Mouse (Mus musculus) embryonic facial prominence, embryonic 11.5 days (tissue): ENCODE results near the gene Ptprg. TPM values are rescaled to one million over a fixed set of nuclear protein-coding genes. Genes with fewer than 3 reads are reported as not detected.
A peak's percentile ranks its signal among the peaks of the same experiment; 100 is the strongest.

Experiments
- ATAC-seq: fragments of 200-750 bp; cut with Nextera tagmentation; replicated peaks from 2 replicates; pipeline ENCODE4 v1.8.0; 2017; ENCODE audit warnings: low read depth; ENCODE audit not compliant: insufficient number of reproducible peaks, low FRiP score, low TSS enrichment
- DNase-seq: peaks from one replicate; pipeline ENCODE4 v3.0.0-alpha.2; 2015; ENCODE audit warnings: low spot score
- H3K27ac ChIP-seq: fragments of 300-500 bp; sonication (generic); replicated peaks from 2 replicates; pipeline ENCODE4 v1.5.1; 2014; ENCODE audit warnings: mild to moderate bottlenecking, low read depth, low read length, control low read depth
- H3K27me3 ChIP-seq: fragments of 300-500 bp; sonication (generic); 2 replicates; pipeline ENCODE4 v1.6.1; 2014; ENCODE audit warnings: mild to moderate bottlenecking, low read length, moderate library complexity, mixed read lengths; ENCODE audit not compliant: control insufficient read depth, insufficient read depth
- H3K36me3 ChIP-seq: fragments of 300-500 bp; sonication (generic); replicated peaks from 2 replicates; pipeline ENCODE4 v1.6.1; 2014; ENCODE audit warnings: low read depth, mild to moderate bottlenecking, low read length, moderate library complexity, mixed read lengths; ENCODE audit not compliant: control insufficient read depth, insufficient read depth
- H3K4me1 ChIP-seq: fragments of 300-500 bp; sonication (generic); 2 replicates; pipeline ENCODE4 v1.6.1; 2014; ENCODE audit warnings: low read length, mixed read lengths; ENCODE audit not compliant: control insufficient read depth, insufficient read depth
- H3K4me2 ChIP-seq: fragments of 300-500 bp; sonication (generic); 2 replicates; pipeline ENCODE4 v1.6.1; 2014; ENCODE audit warnings: low read depth, mild to moderate bottlenecking, control low read depth, low read length, moderate library complexity
- H3K4me3 ChIP-seq: fragments of 300-500 bp; sonication (generic); 2 replicates; pipeline ENCODE4 v1.5.1; 2014; ENCODE audit warnings: low read depth, low read length, control low read depth
- H3K9ac ChIP-seq: fragments of 300-500 bp; sonication (generic); replicated peaks from 2 replicates; pipeline ENCODE4 v1.6.1; 2014; ENCODE audit warnings: mild to moderate bottlenecking, control low read depth, low read length
- H3K9me3 ChIP-seq: fragments of 300-500 bp; sonication (generic); replicated peaks from 2 replicates; pipeline ENCODE4 v1.6.1; 2016; ENCODE audit warnings: mild to moderate bottlenecking, low read length, inconsistent platforms, mixed read lengths; ENCODE audit not compliant: control insufficient read depth
- WGBS: fragments of 180-500 bp; shearing (Covaris S2); extraction: QIAGEN DNeasy Blood & Tissue Kit; methylation state at CpG from one replicate; pipeline ENCODE4 v1.1.7; 2014; 5-methylcytosine and 5-hydroxymethylcytosine counted together
- polyA plus RNA-seq: library from polyadenylated mRNA; unstranded; fragments of >200 nt; fragmentation: Nextera tagmentation; extraction: Ambion mirVana; gene quantifications from 2 replicates; pipeline ENCODE4 v1.2.1, GENCODE M21; 2014

The Ptprg gene
- polyA plus RNA-seq, 1 experiment from 2014 or later, result 28.7 TPM

- H3K4me2 ChIP-seq, result no peak overlapping the region
- no peaks in the 10 kb centered on the region for H3K9me3 ChIP-seq
- H3K27me3 ChIP-seq, result no peaks in the 10 kb centered on the region
- WGBS, result 82% methylated on average over 4 of the region's 4 CpGs
- H3K4me1 ChIP-seq, result no peaks in the 10 kb centered on the region
- H3K27ac ChIP-seq, result no peak overlapping the region
- H3K9ac ChIP-seq, result no peak overlapping the region
- H3K36me3 ChIP-seq, result no peaks in the 10 kb centered on the region
- no peak overlapping the region for H3K4me3 ChIP-seq
- no peak for ATAC-seq
- no peak for DNase-seq
Observed at GRCm38 (mm10) chr14:11841621-11842020, 288.3 kb downstream of the Ptprg start.

- Histone ChIP-seq H3K9me3 (no peaks in the 10 kb centered on the region), H3K4me3 (no peak overlapping the region), H3K9ac (no peak overlapping the region), H3K27ac (no peak overlapping the region), H3K4me1 (no peaks in the 10 kb centered on the region), H3K4me2 (no peak overlapping the region), H3K27me3 (no peaks in the 10 kb centered on the region), H3K36me3 (no peaks in the 10 kb centered on the region)
- DNase-seq, result no peak
- WGBS, result 88% methylated on average over 3 of the region's 3 CpGs
- ATAC-seq, result no peak
Observed at GRCm38 (mm10) chr14:11852896-11853295, 299.6 kb downstream of the Ptprg start.

GRCm38 (mm10) chr14:11855499-11855898 is 302.2 kb downstream of the Ptprg start:
- H3K4me3 ChIP-seq, result no peak overlapping the region
- H3K9me3 ChIP-seq, result no peaks in the 10 kb centered on the region
- ATAC-seq (0 out of 2 replicates have a peak, but pooled peaks have one; percentile 29), DNase-seq (no peak)
- H3K27ac ChIP-seq, result no peak overlapping the region
- no peaks in the 10 kb centered on the region for H3K4me1 ChIP-seq
- H3K36me3 ChIP-seq, result no peaks in the 10 kb centered on the region
- no peak overlapping the region for H3K4me2 ChIP-seq
- no peak overlapping the region for H3K9ac ChIP-seq
- H3K27me3 ChIP-seq, result no peaks in the 10 kb centered on the region

- H3K4me3 ChIP-seq, result no peak overlapping the region
- no peaks in the 10 kb centered on the region for H3K36me3 ChIP-seq
- WGBS, result 27% methylated on average over 3 of the region's 3 CpGs
- H3K4me2 ChIP-seq, result no peak overlapping the region
- DNase-seq, result peak; percentile 46
- H3K4me1 ChIP-seq, result no peaks in the 10 kb centered on the region
- H3K9ac ChIP-seq, result no peak overlapping the region
- H3K27ac ChIP-seq, result no peak overlapping the region
- H3K9me3 ChIP-seq, result no peaks in the 10 kb centered on the region
- H3K27me3 ChIP-seq, result no peaks in the 10 kb centered on the region
- ATAC-seq, result no peak
Observed at GRCm38 (mm10) chr14:11857928-11858481, 304.7 kb downstream of the Ptprg start.

GRCm38 (mm10) chr14:11863286-11863685 is 310.0 kb downstream of the Ptprg start:
- ATAC-seq (no peak), DNase-seq (no peak)
- H3K4me3 ChIP-seq, result no peak overlapping the region
- peaks cover 2% of the 10 kb centered on the region; the same call in 1 of the 2 replicates for H3K4me1 ChIP-seq
- no peak overlapping the region for H3K9ac ChIP-seq
- no peaks in the 10 kb centered on the region for H3K36me3 ChIP-seq
- 84% methylated on average over 3 of the region's 3 CpGs for WGBS
- no peaks in the 10 kb centered on the region for H3K9me3 ChIP-seq
- no peaks in the 10 kb centered on the region for H3K27me3 ChIP-seq
- no peak overlapping the region for H3K27ac ChIP-seq
- no peak overlapping the region for H3K4me2 ChIP-seq

- H3K4me2 ChIP-seq, result no peak overlapping the region
- no peak overlapping the region for H3K27ac ChIP-seq
- no peak for ATAC-seq
- peaks cover 2% of the 10 kb centered on the region; the same call in 1 of the 2 replicates for H3K4me1 ChIP-seq
- H3K36me3 ChIP-seq, result no peaks in the 10 kb centered on the region
- WGBS, result 26% methylated on average over 3 of the region's 3 CpGs
- no peaks in the 10 kb centered on the region for H3K27me3 ChIP-seq
- H3K4me3 ChIP-seq, result no peak overlapping the region
- H3K9me3 ChIP-seq, result no peaks in the 10 kb centered on the region
- H3K9ac ChIP-seq, result no peak overlapping the region
- no peak for DNase-seq
Observed at GRCm38 (mm10) chr14:11864840-11865239, 311.5 kb downstream of the Ptprg start.

GRCm38 (mm10) chr14:11865332-11865731 is 312.0 kb downstream of the Ptprg start:
- H3K4me3 ChIP-seq, result no peak overlapping the region
- H3K4me2 ChIP-seq, result no peak overlapping the region
- no peaks in the 10 kb centered on the region for H3K27me3 ChIP-seq
- WGBS, result 22% methylated on average over 5 of the region's 5 CpGs
- no peak; the same call in 1 of the 2 replicates for ATAC-seq
- no peaks in the 10 kb centered on the region for H3K9me3 ChIP-seq
- peaks cover 2% of the 10 kb centered on the region; the same call in 1 of the 2 replicates for H3K4me1 ChIP-seq
- peak; percentile 63 for DNase-seq
- no peak overlapping the region for H3K27ac ChIP-seq
- no peak overlapping the region for H3K9ac ChIP-seq
- H3K36me3 ChIP-seq, result no peaks in the 10 kb centered on the region

GRCm38 (mm10) chr14:11865872-11866271 is 312.5 kb downstream of the Ptprg start:
- no peak for ATAC-seq
- Histone ChIP-seq H3K9ac (no peak overlapping the region), H3K4me1 (peaks cover 2% of the 10 kb centered on the region; the same call in 1 of the 2 replicates), H3K4me3 (no peak overlapping the region), H3K27me3 (no peaks in the 10 kb centered on the region), H3K4me2 (no peak overlapping the region), H3K36me3 (no peaks in the 10 kb centered on the region), H3K27ac (no peak overlapping the region), H3K9me3 (no peaks in the 10 kb centered on the region)
- DNase-seq, result no peak
- WGBS, result 60% methylated on average over 6 of the region's 6 CpGs
